Comparison of ENCODE assay signal across 23 mouse cellular contexts in genomic region chr4:24509195-24509594, GRCm38 (mm10). TPM values are rescaled to one million over a fixed set of nuclear protein-coding genes. Genes with fewer than 3 reads are reported as not detected.
DNase-seq lines count a peak whose midpoint lies in the region; ATAC-seq and TF ChIP-seq lines count a peak whose summit lies in the region.
"Had no signal": no experiment of that assay in that cellular context is flagged by ENCODE, and none has a peak within 500 bp of the region (broad histone marks: within the 10 kb centered on the region; RNA-seq: fewer than 3 reads in every experiment).

No protein-coding gene starts in this region.

- no peak for DNase-seq in liver, embryonic 11.5 days (ENCODE audit: low spot score)
- DNase-seq in liver, postnatal 0 days = no peak
- DNase-seq in liver, embryonic 13.5 days = peak; percentile 7
- DNase-seq in Muller cell, postnatal 12 days (ENCODE audit: inconsistent ontology term) = no peak
- no peak for DNase-seq in left cerebral cortex, adult 11 months (ENCODE audit: low spot score)
- no peak for DNase-seq in kidney, postnatal 4 days
- DNase-seq: adrenal gland, adult 2 months; adrenal gland, postnatal 25 days; cerebellum, adult 18-20 months; cerebellum, adult 9-10 months; cerebellum, postnatal 14 days; gastrocnemius, postnatal 10 days; gastrocnemius, postnatal 36 days; heart, adult 2 months; heart, postnatal 14 days; heart, postnatal 4 days had no signal

- no peak overlapping the region for H3K4me2 ChIP-seq in liver, embryonic 11.5 days
- no peak overlapping the region for H3K4me2 ChIP-seq in liver, postnatal 0 days (ENCODE audit: low read depth, low read length)
- no peak overlapping the region for H3K4me2 ChIP-seq in liver, embryonic 13.5 days
- H3K4me2 ChIP-seq in liver, embryonic 16.5 days (ENCODE audit: low read depth, low read length) = no peak overlapping the region
- H3K4me2 ChIP-seq: forebrain, embryonic 13.5 days; heart, embryonic 13.5 days; hindbrain, embryonic 14.5 days had no signal

- 81% methylated on average over 3 of the region's 3 CpGs for WGBS in liver, embryonic 11.5 days
- WGBS in liver, postnatal 0 days (ENCODE audit: insufficient replicate concordance) = 78% methylated on average over 3 of the region's 3 CpGs
- 61% methylated on average over 3 of the region's 3 CpGs for WGBS in liver, embryonic 13.5 days (ENCODE audit: insufficient replicate concordance)
- 59% methylated on average over 3 of the region's 3 CpGs for WGBS in liver, embryonic 16.5 days (ENCODE audit: insufficient replicate concordance)

- no peak for TF ChIP-seq CTCF in liver, postnatal 0 days (IDR thresholded peaks at IDR 0.05; ENCODE audit: low read depth)

- no peaks in the 10 kb centered on the region for H3K4me1 ChIP-seq in liver, embryonic 11.5 days (replicated peaks; ENCODE audit: control insufficient read depth, insufficient read depth, low read length)
- H3K4me1 ChIP-seq in liver, postnatal 0 days (ENCODE audit: insufficient read depth) = no peaks in the 10 kb centered on the region
- peaks cover 8% of the 10 kb centered on the region for H3K4me1 ChIP-seq in liver, embryonic 13.5 days (replicated peaks)
- H3K4me1 ChIP-seq in liver, embryonic 16.5 days (ENCODE audit: control insufficient read depth, low read depth, low read length) = no peaks in the 10 kb centered on the region
- H3K4me1 ChIP-seq: forebrain, embryonic 10.5 days; forebrain, embryonic 13.5 days; heart, embryonic 10.5 days; heart, embryonic 13.5 days had no signal

- H3K4me3 ChIP-seq in liver, embryonic 11.5 days (ENCODE audit: low read depth, low read length) = no peak overlapping the region
- H3K4me3 ChIP-seq in liver, postnatal 0 days (ENCODE audit: low read depth, low read length) = no peak overlapping the region
- H3K4me3 ChIP-seq in liver, embryonic 13.5 days (replicated peaks) = no peak overlapping the region
- H3K4me3 ChIP-seq in liver, embryonic 16.5 days (ENCODE audit: low read depth, low read length) = no peak overlapping the region
- H3K4me3 ChIP-seq: forebrain, embryonic 10.5 days; forebrain, embryonic 13.5 days; heart, adult 2 months; heart, embryonic 10.5 days; heart, embryonic 13.5 days had no signal

- H3K27me3 ChIP-seq in liver, embryonic 11.5 days (replicated peaks; ENCODE audit: control insufficient read depth, insufficient read depth, low read length) = no peaks in the 10 kb centered on the region
- H3K27me3 ChIP-seq in liver, postnatal 0 days (ENCODE audit: insufficient read depth, low read length) = no peaks in the 10 kb centered on the region
- H3K27me3 ChIP-seq in liver, embryonic 13.5 days = no peaks in the 10 kb centered on the region
- H3K27me3 ChIP-seq in liver, embryonic 16.5 days (ENCODE audit: control insufficient read depth, insufficient read depth, low read depth, low read length) = no peaks in the 10 kb centered on the region
- H3K27me3 ChIP-seq: forebrain, embryonic 13.5 days; heart, embryonic 13.5 days had no signal

- H3K36me3 ChIP-seq in liver, embryonic 11.5 days (ENCODE audit: control insufficient read depth, insufficient read depth, low read length) = peaks cover 19% of the 10 kb centered on the region
- H3K36me3 ChIP-seq in liver, postnatal 0 days (replicated peaks; ENCODE audit: insufficient read depth, low read length) = peaks cover 26% of the 10 kb centered on the region
- H3K36me3 ChIP-seq in liver, embryonic 13.5 days = peaks cover 58% of the 10 kb centered on the region
- H3K36me3 ChIP-seq in liver, embryonic 16.5 days (ENCODE audit: control insufficient read depth, insufficient read depth) = peaks cover 18% of the 10 kb centered on the region

- TF ChIP-seq EP300 in liver, postnatal 0 days (IDR thresholded peaks at IDR 0.05; ENCODE audit: low read depth) = no peak

- H3K9ac ChIP-seq in liver, embryonic 11.5 days (ENCODE audit: low read depth, low read length) = no peak overlapping the region
- H3K9ac ChIP-seq in liver, postnatal 0 days (replicated peaks) = no peak overlapping the region
- H3K9ac ChIP-seq in liver, embryonic 13.5 days = no peak overlapping the region
- H3K9ac ChIP-seq in liver, embryonic 16.5 days (ENCODE audit: low read depth, low read length) = no peak overlapping the region
- H3K9ac ChIP-seq: forebrain, embryonic 13.5 days; heart, embryonic 13.5 days; hindbrain, embryonic 14.5 days had no signal

- H3K9me3 ChIP-seq in liver, embryonic 11.5 days (ENCODE audit: control insufficient read depth, low read length) = no peaks in the 10 kb centered on the region
- no peaks in the 10 kb centered on the region for H3K9me3 ChIP-seq in liver, postnatal 0 days (ENCODE audit: low read length)
- H3K9me3 ChIP-seq in liver, embryonic 13.5 days (replicated peaks) = no peaks in the 10 kb centered on the region
- H3K9me3 ChIP-seq in liver, embryonic 16.5 days (replicated peaks; ENCODE audit: control insufficient read depth, low read length) = no peaks in the 10 kb centered on the region
- H3K9me3 ChIP-seq: forebrain, embryonic 10.5 days; forebrain, embryonic 13.5 days; heart, embryonic 10.5 days; heart, embryonic 13.5 days had no signal

- ATAC-seq in liver, embryonic 11.5 days (replicated peaks; ENCODE audit: low FRiP score) = peak; percentile 80
- ATAC-seq in liver, postnatal 0 days = no peak
- ATAC-seq in liver, embryonic 13.5 days (ENCODE audit: low read depth) = peak; percentile 82
- peak; percentile 67 for ATAC-seq in liver, embryonic 16.5 days (ENCODE audit: low read depth)
- ATAC-seq: forebrain, embryonic 13.5 days; forebrain, embryonic 16.5 days had no signal

- H3K27ac ChIP-seq in liver, embryonic 11.5 days (ENCODE audit: low read depth, low read length) = no peak overlapping the region
- H3K27ac ChIP-seq in liver, postnatal 0 days (ENCODE audit: low read depth) = no peak overlapping the region
- no peak overlapping the region for H3K27ac ChIP-seq in liver, embryonic 13.5 days
- H3K27ac ChIP-seq in liver, embryonic 16.5 days (ENCODE audit: low read length) = no peak overlapping the region
- H3K27ac ChIP-seq: forebrain, embryonic 10.5 days; forebrain, embryonic 13.5 days; heart, adult 2 months; heart, embryonic 10.5 days; heart, embryonic 13.5 days; hindbrain, embryonic 14.5 days had no signal

RNA-seq across cellular contexts. Expression of gene Mms22l, which starts 12.9 kb away (rescaled TPM):
- polyA plus RNA-seq in liver, embryonic 11.5 days (2014; fragmentation: Nextera tagmentation; extraction: Ambion mirVana) = 46.7 and 47.2 TPM in 2 replicates
- polyA plus RNA-seq in liver, postnatal 0 days (2015; fragmentation: Nextera tagmentation; extraction: Ambion mirVana) = 7.9 and 8.3 TPM in 2 replicates
- 24.6 and 29.2 TPM in 2 replicates for polyA plus RNA-seq in liver, embryonic 13.5 days (2015; fragmentation: Nextera tagmentation; extraction: Ambion mirVana)
- polyA plus RNA-seq in liver, embryonic 16.5 days (2015; fragmentation: Nextera tagmentation; extraction: Ambion mirVana) = 16.4 and 16.5 TPM in 2 replicates
